ENCODE assay signal across 29 mouse cellular contexts in the genomic region with DNA sequence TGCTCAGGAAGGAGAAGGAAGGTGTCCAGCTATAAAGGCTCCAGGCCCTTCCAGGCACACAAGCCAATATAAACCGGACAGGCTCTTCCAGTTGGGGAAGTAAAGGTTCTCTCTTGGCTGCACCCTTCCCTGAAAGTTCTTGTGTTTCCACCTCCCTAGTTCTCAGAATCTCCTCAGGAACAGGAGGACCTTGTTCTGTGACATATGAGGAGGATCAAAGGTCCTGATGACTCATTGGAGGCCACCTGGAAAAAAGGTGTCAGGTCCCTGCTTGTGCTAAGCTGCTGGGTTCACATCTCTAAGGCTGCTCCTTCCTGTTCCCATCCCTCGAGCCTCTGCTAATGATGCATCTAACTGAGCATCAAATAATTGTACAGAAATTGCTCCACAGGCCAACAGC.
A peak's percentile ranks its signal among the peaks of the same experiment; 100 is the strongest.
DNase-seq lines count a peak whose midpoint lies in the region; ATAC-seq and TF ChIP-seq lines count a peak whose summit lies in the region.
"Had no signal": no experiment of that assay in that cellular context is flagged by ENCODE, and none has a peak within 500 bp of the region (broad histone marks: within the 10 kb centered on the region; RNA-seq: fewer than 3 reads in every experiment).

No protein-coding gene starts in this region.

- no peak for ATAC-seq in liver, embryonic 12.5 days
- ATAC-seq in intestine, postnatal 0 days = peak; percentile 87
- ATAC-seq: CD4-positive, CD25-positive, alpha-beta regulatory T cell, adult 4 months; forebrain, embryonic 15.5 days; Patski had no signal

- no peaks in the 10 kb centered on the region for H3K36me3 ChIP-seq in liver, adult 2 months (ENCODE audit: control insufficient read depth, insufficient read depth, low read length)
- H3K36me3 ChIP-seq in liver, embryonic 12.5 days = no peaks in the 10 kb centered on the region
- H3K36me3 ChIP-seq in intestine, postnatal 0 days (ENCODE audit: control insufficient read depth, insufficient read depth) = no peaks in the 10 kb centered on the region
- H3K36me3 ChIP-seq: embryonic facial prominence, embryonic 13.5 days; embryonic facial prominence, embryonic 15.5 days; forebrain, embryonic 10.5 days; forebrain, embryonic 12.5 days; forebrain, embryonic 15.5 days; G1E had no signal

- intact Hi-C loops in heart, postnatal 36 days (cut with DNase I) = loop anchor here (5.0 to 10.0 kb wide), 2 partner anchors 54 to 386 kb away; no protein-coding TSS in a partner anchor
- intact Hi-C loops in left cerebral cortex, postnatal 14 days (cut with DNase I) = loop anchor here (10.0 kb wide), 1 partner anchor 116 kb away; a partner anchor contains a TSS

- peaks cover 15% of the 10 kb centered on the region; the same call in 1 of the 2 replicates for H3K4me1 ChIP-seq in liver, adult 2 months (ENCODE audit: control insufficient read depth, insufficient read depth, low read length)
- H3K4me1 ChIP-seq in liver, embryonic 12.5 days = peaks cover 18% of the 10 kb centered on the region
- H3K4me1 ChIP-seq in intestine, postnatal 0 days (replicated peaks; ENCODE audit: control insufficient read depth, insufficient read depth, low read length) = 0 out of 2 replicates have a peak, but pooled peaks cover 14% of the 10 kb centered on the region

- H3K79me2 ChIP-seq in liver, adult 2 months (ENCODE audit: control insufficient read depth, insufficient read depth, low read length) = no peaks in the 10 kb centered on the region

- peak; percentile 56 for DNase-seq in heart, adult 11 months
- no peak for DNase-seq in heart, postnatal 36 days
- peak; percentile 30 for DNase-seq in liver, adult 2 months (ENCODE audit: extremely low read depth, low read depth, low spot score)
- DNase-seq in yolk sac, embryonic 10.5 days (ENCODE audit: low spot score) = peak; percentile 14
- no peak for DNase-seq in urinary bladder, postnatal 10 days (ENCODE audit: low spot score)
- DNase-seq in left cerebral cortex, postnatal 14 days (ENCODE audit: low spot score in 2 of 2) = no peak
- DNase-seq: adrenal gland, adult 2 months; adrenal gland, postnatal 10 days; adrenal gland, postnatal 25 days; B cell, adult 2 months; cerebellum, adult 11 months; cerebellum, adult 18-20 months; cerebellum, adult 8-10 months; cerebellum, adult 9-11 months; cerebellum, postnatal 14 days; cerebellum, postnatal 36 days; embryo, embryonic 11 days had no signal

- no peak for TF ChIP-seq CTCF in liver, adult 2 months (IDR thresholded peaks at IDR 0.05; ENCODE audit: low read depth, low read length)
- TF ChIP-seq CTCF in intestine, postnatal 0 days (IDR thresholded peaks at IDR 0.05; ENCODE audit: low read depth) = no peak

- H3K9ac ChIP-seq in liver, adult 2 months (ENCODE audit: low read depth, low read length) = no peak overlapping the region
- no peak overlapping the region for H3K9ac ChIP-seq in liver, embryonic 12.5 days
- H3K9ac ChIP-seq in intestine, postnatal 0 days (ENCODE audit: low read depth, low read length) = no peak overlapping the region
- H3K9ac ChIP-seq: embryonic facial prominence, embryonic 13.5 days; embryonic facial prominence, embryonic 15.5 days; forebrain, embryonic 12.5 days; forebrain, embryonic 15.5 days had no signal

- 50% methylated on average over 2 of the region's 2 CpGs for WGBS in liver, adult 2 months
- 57% methylated on average over 2 of the region's 2 CpGs for WGBS in liver, embryonic 12.5 days (ENCODE audit: insufficient replicate concordance)
- WGBS in intestine, postnatal 0 days = 41% methylated on average over 2 of the region's 2 CpGs

- H3K9me3 ChIP-seq in liver, embryonic 12.5 days (replicated peaks) = no peaks in the 10 kb centered on the region
- H3K9me3 ChIP-seq in intestine, postnatal 0 days (ENCODE audit: control insufficient read depth) = no peaks in the 10 kb centered on the region
- H3K9me3 ChIP-seq: embryonic facial prominence, embryonic 13.5 days; embryonic facial prominence, embryonic 15.5 days; forebrain, embryonic 10.5 days; forebrain, embryonic 12.5 days; forebrain, embryonic 15.5 days; G1E had no signal

- no peak overlapping the region for H3K4me3 ChIP-seq in liver, adult 2 months (ENCODE audit: insufficient read depth, low read depth, low read length)
- no peak overlapping the region for H3K4me3 ChIP-seq in liver, embryonic 12.5 days
- H3K4me3 ChIP-seq in intestine, postnatal 0 days (ENCODE audit: low read depth, low read length) = no peak overlapping the region
- H3K4me3 ChIP-seq: embryonic facial prominence, embryonic 13.5 days; embryonic facial prominence, embryonic 15.5 days; erythroblast, embryonic 14.5 days; forebrain, embryonic 10.5 days; forebrain, embryonic 12.5 days; forebrain, embryonic 15.5 days had no signal

- no peak for TF ChIP-seq POLR2A in liver, adult 2 months (IDR thresholded peaks at IDR 0.05; ENCODE audit: extremely low read depth, insufficient read depth, low read length)

- H3K4me2 ChIP-seq in liver, embryonic 12.5 days = no peak overlapping the region
- no peak overlapping the region for H3K4me2 ChIP-seq in intestine, postnatal 0 days (replicated peaks; ENCODE audit: low read depth)
- H3K4me2 ChIP-seq: embryonic facial prominence, embryonic 13.5 days; embryonic facial prominence, embryonic 15.5 days; forebrain, embryonic 12.5 days; forebrain, embryonic 15.5 days had no signal

- H3K27ac ChIP-seq in liver, adult 2 months (replicated peaks; ENCODE audit: insufficient read depth, low read depth, low read length) = no peak overlapping the region
- H3K27ac ChIP-seq in liver, embryonic 12.5 days = no peak overlapping the region
- H3K27ac ChIP-seq in intestine, postnatal 0 days (ENCODE audit: low read depth, low read length) = peak overlapping the region; percentile 87
- H3K27ac ChIP-seq: embryonic facial prominence, embryonic 13.5 days; embryonic facial prominence, embryonic 15.5 days; forebrain, embryonic 10.5 days; forebrain, embryonic 12.5 days; forebrain, embryonic 15.5 days had no signal

- H3K27me3 ChIP-seq in liver, adult 2 months (ENCODE audit: control insufficient read depth, insufficient read depth, low read length) = no peaks in the 10 kb centered on the region
- no peaks in the 10 kb centered on the region for H3K27me3 ChIP-seq in liver, embryonic 12.5 days (replicated peaks)
- H3K27me3 ChIP-seq in intestine, postnatal 0 days (replicated peaks; ENCODE audit: control insufficient read depth, insufficient read depth, low read length) = no peaks in the 10 kb centered on the region
- H3K27me3 ChIP-seq: CH12.LX; embryonic facial prominence, embryonic 13.5 days; embryonic facial prominence, embryonic 15.5 days; forebrain, embryonic 12.5 days; forebrain, embryonic 15.5 days; Patski had no signal

Comparison
In these comparisons a context has a peak if more than half of its experiments do, and no peak if none do; other contexts are left out.
1. DNase-seq: peak in heart, adult 11 months (single experiment), liver, adult 2 months (single experiment) and yolk sac, embryonic 10.5 days (single experiment); none in heart, postnatal 36 days (0 of 2), urinary bladder, postnatal 10 days (single experiment) and left cerebral cortex, postnatal 14 days (0 of 2).